Mouse (Mus musculus) CH12.LX (cell line): ENCODE measurements around the gene Snupn. TPM values are rescaled to one million over a fixed set of nuclear protein-coding genes. Genes with fewer than 3 reads are reported as not detected.

Source experiments
- DNase-seq: peaks from one replicate; pipeline ENCODE4 v3.0.0-alpha.2; 2013; ENCODE audit errors: extremely low read depth
- H3K27ac ChIP-seq: 2 replicates; pipeline ENCODE4 v1.5.1; 2012; ENCODE audit warnings: low read depth, mild to moderate bottlenecking, control low read depth, moderate library complexity; ENCODE audit not compliant: insufficient read depth
- H3K27me3 ChIP-seq: replicated peaks from 2 replicates; pipeline ENCODE3; 2012; ENCODE audit warnings: inconsistent platforms
- H3K36me3 ChIP-seq, 2 experiments: replicated peaks in 1 of 2; 2 replicates each; pipeline versions ENCODE3 to v1.6.1; 2012; ENCODE audit warnings: inconsistent platforms in 1 of 2, low read length in 1 of 2, mild to moderate bottlenecking in 1 of 2, mixed read lengths in 1 of 2, moderate library complexity in 1 of 2; ENCODE audit not compliant: control insufficient read depth in 1 of 2, insufficient read depth in 1 of 2
- H3K4me1 ChIP-seq, 2 experiments: 2 replicates each; pipeline ENCODE4 v1.6.1; 2012; ENCODE audit warnings: inconsistent platforms in 1 of 2, moderate library complexity in 1 of 2; ENCODE audit not compliant: insufficient read depth in 2 of 2, control insufficient read depth in 1 of 2
- H3K4me2 ChIP-seq: 2 replicates; pipeline ENCODE4 v1.6.1; 2012; ENCODE audit warnings: low read depth, mild to moderate bottlenecking, control low read depth; ENCODE audit not compliant: poor library complexity, insufficient read depth, severe bottlenecking
- H3K4me3 ChIP-seq, 3 experiments: fragments of 150-350 bp in 1 of 3; sonication (generic) in 1 of 3; replicated peaks in 1 of 3; 2 replicates each; pipeline versions ENCODE3 to v1.5.1; 2011 to 2012; ENCODE audit warnings: low read depth in 2 of 3, low read length in 2 of 3, mild to moderate bottlenecking in 2 of 3, moderate library complexity in 2 of 3, control low read depth in 1 of 3, improper control_type of control experiment in 1 of 3, inconsistent platforms in 1 of 3, mixed read lengths in 1 of 3; ENCODE audit not compliant: poor library complexity in 1 of 3
- H3K79me2 ChIP-seq: replicated peaks from 2 replicates; pipeline ENCODE4 v1.6.1; 2012; ENCODE audit warnings: mild to moderate bottlenecking, moderate library complexity; ENCODE audit not compliant: control insufficient read depth, poor library complexity, insufficient read depth, severe bottlenecking; ENCODE audit errors: extremely low read depth
- H3K9ac ChIP-seq: 2 replicates; pipeline ENCODE4 v1.6.1; 2012; ENCODE audit warnings: low read depth, mild to moderate bottlenecking, control low read depth, moderate library complexity; ENCODE audit not compliant: insufficient read depth
- H3K9me3 ChIP-seq: replicated peaks from 2 replicates; pipeline ENCODE3; 2012; ENCODE audit warnings: low read length, inconsistent platforms, mixed read lengths
- BHLHE40 ChIP-seq: IDR thresholded peaks from 2 replicates; pipeline ENCODE4 v1.6.1; 2011; ENCODE audit warnings: mild to moderate bottlenecking, low read depth, low read length, improper control_type of control experiment
- ELF1 ChIP-seq: IDR thresholded peaks from 2 replicates; pipeline ENCODE4 v1.6.1; 2014; ENCODE audit warnings: low read depth, mild to moderate bottlenecking, inconsistent platforms, low read length, improper control_type of control experiment
- JUN ChIP-seq: IDR thresholded peaks from 2 replicates; pipeline ENCODE4 v1.6.1; 2011; ENCODE audit warnings: low read depth, mild to moderate bottlenecking, low read length, improper control_type of control experiment, moderate library complexity; ENCODE audit not compliant: insufficient read depth
- MAFK ChIP-seq: IDR thresholded peaks from 2 replicates; pipeline ENCODE4 v1.6.1; 2011; ENCODE audit warnings: low read length, improper control_type of control experiment; ENCODE audit not compliant: insufficient replicate concordance
- MAX ChIP-seq: IDR thresholded peaks from 2 replicates; pipeline ENCODE4 v1.6.1; 2011; ENCODE audit warnings: low read length, improper control_type of control experiment
- TBP ChIP-seq: conservative IDR thresholded peaks from 2 replicates; pipeline ENCODE4 v1.6.1; 2011; ENCODE audit warnings: low read depth, low read length, improper control_type of control experiment
- TCF12 ChIP-seq: IDR thresholded peaks from 2 replicates; pipeline ENCODE4 v1.6.1; 2014; ENCODE audit warnings: low read depth, mild to moderate bottlenecking, inconsistent platforms, low read length, improper control_type of control experiment
- UBTF ChIP-seq: IDR thresholded peaks from 2 replicates; pipeline ENCODE4 v1.6.1; 2012; ENCODE audit warnings: low read depth, mild to moderate bottlenecking, inconsistent platforms, low read length, improper control_type of control experiment, moderate library complexity
- dilution Hi-C: fragments of 300-500 bp; cut with MboI; formaldehyde crosslinking; loops from 2 replicates; pipeline ENCODE4 v1.14.3; 2020; ENCODE audit warnings: low sequenced_read_pairs; ENCODE audit not compliant: extremely low pct_unique_long_range_greater_than_20kb, extremely low pct_ligation_motif_present
- in situ Hi-C: fragments of 300-500 bp; cut with MboI; formaldehyde crosslinking; loops from 3 replicates; pipeline ENCODE4 v1.14.3; 2019; ENCODE audit warnings: low sequenced_read_pairs, low pct_ligation_motif_present, low pct_unique_long_range_greater_than_20kb, mixed read lengths
- polyA plus RNA-seq: library from polyadenylated mRNA; unstranded; fragments of >175 nt; gene quantifications from 2 replicates; pipeline ENCODE4 v1.2.1, GENCODE M21; 2012; ENCODE audit warnings: low read depth; ENCODE audit not compliant: insufficient read length
- total RNA-seq, 2 experiments: library from RNA; depleted of rRNA; stranded (reverse); fragments of 300-350 nt in 1 of 2; fragments of >200 nt in 1 of 2; gene quantifications; 2 replicates each; pipeline ENCODE4 v1.2.3; 2012 to 2014

The Snupn gene
- total and polyA plus RNA-seq, 3 experiments: 18.3 to 25.1 (median 21.2) TPM

DNA sequence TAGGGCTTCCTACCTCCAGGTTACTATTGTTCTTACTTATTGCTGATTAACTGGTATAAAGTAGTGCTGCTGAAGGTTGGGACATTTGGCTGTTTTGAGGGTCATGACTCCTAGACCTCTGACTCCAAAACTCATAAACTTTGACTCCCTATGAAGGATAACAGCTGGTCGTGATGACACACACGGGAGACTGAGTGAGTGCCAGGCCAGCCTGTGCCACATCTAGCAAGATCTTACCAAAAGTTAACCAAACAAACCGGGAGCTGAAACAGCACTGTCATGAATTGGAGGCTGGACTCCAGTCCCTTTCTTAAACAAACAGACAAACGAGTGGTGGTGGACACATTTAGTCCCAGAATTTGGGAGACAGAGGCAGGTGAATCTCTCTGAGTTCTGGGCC lies 21.2 kb upstream of the Snupn start:
- dilution Hi-C loops (no loop called here), in situ Hi-C loops (no loop called here)
- Histone ChIP-seq H3K4me2 (no peak overlapping the region), H3K9me3 (no peaks in the 10 kb centered on the region), H3K4me3 (no peak overlapping the region), H3K4me1 (peaks cover 13 to 26% of the 10 kb centered on the region in 2 experiments), H3K9ac (no peak overlapping the region), H3K79me2 (no peaks in the 10 kb centered on the region), H3K27me3 (peaks cover 28% of the 10 kb centered on the region), H3K36me3 (peaks cover 0 to 21% of the 10 kb centered on the region in 2 experiments)
- DNase-seq: no peak
- TF ChIP-seq TCF12 (no peak), JUN (no peak), UBTF (no peak), ELF1 (no peak)
- TF ChIP-seq, all 38 proteins: peak for 0
- no peak overlapping the region for H3K27ac ChIP-seq

DNA sequence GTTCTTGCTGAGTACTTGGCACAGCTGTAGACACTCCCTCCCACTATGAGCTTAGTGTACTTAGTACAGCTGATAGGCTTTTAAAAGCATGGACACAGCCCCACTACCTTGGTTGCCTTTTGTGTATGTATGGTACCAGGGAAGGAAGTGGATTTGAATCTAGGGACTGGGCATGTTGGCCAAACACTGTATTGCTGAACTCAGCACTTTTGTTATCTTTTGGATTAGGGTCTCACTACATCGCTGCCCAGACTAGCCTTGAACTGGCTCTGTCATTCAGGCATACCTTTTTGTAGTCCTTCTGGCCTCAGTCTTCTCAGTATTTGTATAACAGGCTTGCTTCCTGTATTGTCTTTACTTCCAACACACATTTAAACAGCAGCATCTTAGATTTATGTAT lies 20.1 kb upstream of the Snupn start:
- in situ Hi-C loops (no loop called here), dilution Hi-C loops (no loop called here)
- Histone ChIP-seq H3K4me1 (peaks cover 5 to 17% of the 10 kb centered on the region in 2 experiments; a peak in 2 of 4 replicates), H3K27ac (no peak overlapping the region), H3K9me3 (peaks cover 2% of the 10 kb centered on the region), H3K36me3 (peaks cover 0 to 10% of the 10 kb centered on the region in 2 experiments), H3K27me3 (peaks cover 28% of the 10 kb centered on the region), H3K4me3 (no peak overlapping the region), H3K4me2 (no peak overlapping the region), H3K9ac (no peak overlapping the region), H3K79me2 (no peaks in the 10 kb centered on the region)
- TF ChIP-seq MAFK (peak; percentile 80), BHLHE40 (no peak)
- no peak for DNase-seq

DNA sequence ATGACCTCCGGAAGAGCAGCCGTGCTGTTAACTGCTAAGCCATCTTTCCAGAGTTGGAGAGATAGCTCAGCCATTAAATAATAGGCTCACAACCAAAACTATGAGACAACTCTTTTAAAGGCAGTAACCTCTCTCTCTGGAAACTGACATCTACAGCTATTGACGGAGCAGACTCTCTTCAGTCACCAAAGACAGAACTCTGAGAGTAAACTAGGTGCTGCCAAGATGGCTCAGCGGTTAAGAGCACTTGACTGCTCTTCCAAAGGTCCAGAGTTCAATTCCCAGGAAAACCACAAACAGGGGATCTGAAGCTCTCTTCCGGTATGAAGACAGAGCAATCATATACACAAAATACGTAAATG lies 13.8 kb upstream of the Snupn start:
- H3K27me3 ChIP-seq: peaks cover 3% of the 10 kb centered on the region
- H3K79me2 ChIP-seq: peaks cover 28% of the 10 kb centered on the region
- H3K4me1 ChIP-seq: peaks cover 5 to 23% of the 10 kb centered on the region in 2 experiments
- H3K9ac ChIP-seq: peak overlapping the region; percentile 81
- dilution Hi-C loops: no loop called here
- in situ Hi-C loops: loop anchor here (5.0 kb wide), 2 partner anchors 35 to 205 kb away; no protein-coding TSS in a partner anchor
- peak overlapping the region; percentile 61 to 99 (median 74) for H3K4me3 ChIP-seq
- peaks cover 0 to 24% of the 10 kb centered on the region in 2 experiments for H3K36me3 ChIP-seq
- TF ChIP-seq TBP (peak; percentile 91; the same call in 1 of the 2 replicates), MAX (no peak)
- peaks cover 5% of the 10 kb centered on the region for H3K9me3 ChIP-seq
- DNase-seq: no peak
- no peak overlapping the region for H3K27ac ChIP-seq
- H3K4me2 ChIP-seq: peak overlapping the region; percentile 67
